Mouse (Mus musculus): Measurements from ENCODE around the gene Lrp8.

DNA sequence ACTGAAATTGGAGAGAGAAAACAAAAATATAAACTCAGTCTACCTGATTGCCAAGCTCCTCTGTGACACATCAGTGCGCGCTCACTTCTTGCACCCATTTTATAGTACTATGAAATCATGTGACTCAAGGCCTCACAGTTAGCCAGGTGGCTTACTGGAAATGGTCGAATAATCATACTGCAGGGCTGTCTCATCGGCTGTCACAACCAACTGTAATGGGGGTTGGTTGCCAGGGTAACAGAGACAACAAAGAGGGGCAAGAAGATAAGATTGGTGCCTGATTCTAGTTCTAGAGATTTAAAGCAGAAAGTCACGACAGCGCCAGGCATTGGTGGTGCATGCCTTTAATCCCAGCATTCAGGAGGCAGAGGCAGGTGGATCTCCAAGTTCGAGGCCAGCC, 56.9 kb downstream of the Lrp8 start:
- TF ChIP-seq POLR2A (IDR thresholded peaks at IDR 0.05; ENCODE audit: insufficient read length, low read depth) (no peak), E2F4 (IDR thresholded peaks at IDR 0.05; ENCODE audit: insufficient read depth) (no peak), TCF12 (IDR thresholded peaks at IDR 0.05; ENCODE audit: insufficient read depth, poor library complexity, severe bottlenecking) (no peak), MAX (IDR thresholded peaks at IDR 0.05; ENCODE audit: low read depth) (no peak), SRF (IDR thresholded peaks at IDR 0.05; ENCODE audit: control insufficient read depth, insufficient read length, low read depth) (no peak)
